Mouse (Mus musculus) megakaryocyte, adult 5-6 weeks (primary cell): Measurements from ENCODE around the gene Eps15l1. TPM values are rescaled to one million over a fixed set of nuclear protein-coding genes. Genes with fewer than 3 reads are reported as not detected.

ENCODE experiments used
- ATAC-seq: 2 replicates; pipeline ENCODE4 v1.8.0; 2016; ENCODE audit warnings: mild to moderate bottlenecking, inconsistent platforms; ENCODE audit not compliant: poor library complexity, severe bottlenecking
- total RNA-seq, 2 experiments: library from RNA; stranded (forward) in 1 of 2; stranded (reverse) in 1 of 2; fragments of 153-499, 151-499 nt in 1 of 2; fragments of 221-1000, 200-1000 nt in 1 of 2; gene quantifications; 2 replicates each; pipeline versions ENCODE4 v1.2.3 to v1.2.4; 2015 to 2017

Eps15l1 gene
- total RNA-seq, 2 experiments from 2014 or later = 41.9 to 53.4 TPM

- ATAC-seq = no peak
Observed at GRCm38 (mm10) chr8:72298928-72299327, 122.3 kb downstream of the Eps15l1 start.

GRCm38 (mm10) chr8:72296561-72296960 lies 124.7 kb downstream of the Eps15l1 start:
- ATAC-seq = no peak

- ATAC-seq = peak; percentile 71
Observed at GRCm38 (mm10) chr8:72295679-72296078, 125.6 kb downstream of the Eps15l1 start.

- peak; percentile 55 for ATAC-seq
Observed at GRCm38 (mm10) chr8:72295125-72295524, 126.1 kb downstream of the Eps15l1 start.

GRCm38 (mm10) chr8:72293309-72293708 lies 128.0 kb downstream of the Eps15l1 start:
- no peak for ATAC-seq

GRCm38 (mm10) chr8:72291104-72291503 lies 130.2 kb downstream of the Eps15l1 start:
- ATAC-seq = no peak

Other genes starting within 250 kb of the Eps15l1 start
- 8.3 and 12.3 TPM in 2 replicates for gene Hsh2d, start 231.8 kb downstream of the Eps15l1 start, total RNA-seq (2015)
- 6.7 and 6.9 TPM in 2 replicates for gene Hsh2d, start 231.8 kb downstream of the Eps15l1 start, total RNA-seq (2017)
- 0.21 TPM in 1 of 2 replicates, not detected in the other for gene Cib3, start 208.6 kb downstream of the Eps15l1 start, total RNA-seq (2015)
- 0.16 and 0.55 TPM in 2 replicates for gene Cib3, start 208.6 kb downstream of the Eps15l1 start, total RNA-seq (2017)
- gene Gm11034, start 207.8 kb downstream of the Eps15l1 start, total RNA-seq (2015) = not detected in 2 replicates
- not detected in 2 replicates for gene Gm11034, start 207.8 kb downstream of the Eps15l1 start, total RNA-seq (2017)
- 68.0 and 69.3 TPM in 2 replicates for gene Fam32a, start 201.7 kb downstream of the Eps15l1 start, total RNA-seq (2015)
- 57.1 and 62.0 TPM in 2 replicates for gene Fam32a, start 201.7 kb downstream of the Eps15l1 start, total RNA-seq (2017)
- 91.5 and 106 TPM in 2 replicates for gene Ap1m1, start 181.4 kb downstream of the Eps15l1 start, total RNA-seq (2015)
- gene Ap1m1, start 181.4 kb downstream of the Eps15l1 start, total RNA-seq (2017) = 53.1 and 76.1 TPM in 2 replicates
- 40.0 and 43.6 TPM in 2 replicates for gene Gm10282, start 116.2 kb downstream of the Eps15l1 start, total RNA-seq (2015)
- gene Gm10282, start 116.2 kb downstream of the Eps15l1 start, total RNA-seq (2017) = 40.6 and 43.1 TPM in 2 replicates
- 70.6 and 72.1 TPM in 2 replicates for gene Klf2, start 102.4 kb downstream of the Eps15l1 start, total RNA-seq (2015)
- 18.9 and 25.5 TPM in 2 replicates for gene Klf2, start 102.4 kb downstream of the Eps15l1 start, total RNA-seq (2017)
- 0.62 TPM in 1 of 2 replicates, not detected in the other for gene Calr3, start 22.4 kb upstream of the Eps15l1 start, total RNA-seq (2015)
- gene Calr3, start 22.4 kb upstream of the Eps15l1 start, total RNA-seq (2017) = 0.49 TPM in 1 of 2 replicates, not detected in the other
- gene 1700030K09Rik, start 22.4 kb upstream of the Eps15l1 start, total RNA-seq (2015) = 0.89 and 1.5 TPM in 2 replicates
- 2.8 and 3.0 TPM in 2 replicates for gene 1700030K09Rik, start 22.4 kb upstream of the Eps15l1 start, total RNA-seq (2017)
- 55.9 and 63.0 TPM in 2 replicates for gene Cherp, start 53.8 kb upstream of the Eps15l1 start, total RNA-seq (2015)
- gene Cherp, start 53.8 kb upstream of the Eps15l1 start, total RNA-seq (2017) = 5.9 and 21.8 TPM in 2 replicates
- gene Slc35e1, start 71.2 kb upstream of the Eps15l1 start, total RNA-seq (2015) = 50.7 and 54.0 TPM in 2 replicates
- gene Slc35e1, start 71.2 kb upstream of the Eps15l1 start, total RNA-seq (2017) = 45.7 and 49.9 TPM in 2 replicates
- 6.6 and 6.8 TPM in 2 replicates for gene Med26, start 126.8 kb upstream of the Eps15l1 start, total RNA-seq (2015)
- gene Med26, start 126.8 kb upstream of the Eps15l1 start, total RNA-seq (2017) = 4.2 and 4.7 TPM in 2 replicates
- gene Smim7, start 149.6 kb upstream of the Eps15l1 start, total RNA-seq (2015) = 48.7 and 55.8 TPM in 2 replicates
- 43.2 and 61.5 TPM in 2 replicates for gene Smim7, start 149.6 kb upstream of the Eps15l1 start, total RNA-seq (2017)
- 3.7 and 5.6 TPM in 2 replicates for gene Tmem38a, start 150.6 kb upstream of the Eps15l1 start, total RNA-seq (2015)
- 3.8 and 5.0 TPM in 2 replicates for gene Tmem38a, start 150.6 kb upstream of the Eps15l1 start, total RNA-seq (2017)
- gene Nwd1, start 225.3 kb upstream of the Eps15l1 start, total RNA-seq (2015) = 0.09 and 0.11 TPM in 2 replicates
- gene Nwd1, start 225.3 kb upstream of the Eps15l1 start, total RNA-seq (2017) = 0.55 and 0.61 TPM in 2 replicates